30 mouse cellular contexts compared by ENCODE assay signal in the genomic region with DNA sequence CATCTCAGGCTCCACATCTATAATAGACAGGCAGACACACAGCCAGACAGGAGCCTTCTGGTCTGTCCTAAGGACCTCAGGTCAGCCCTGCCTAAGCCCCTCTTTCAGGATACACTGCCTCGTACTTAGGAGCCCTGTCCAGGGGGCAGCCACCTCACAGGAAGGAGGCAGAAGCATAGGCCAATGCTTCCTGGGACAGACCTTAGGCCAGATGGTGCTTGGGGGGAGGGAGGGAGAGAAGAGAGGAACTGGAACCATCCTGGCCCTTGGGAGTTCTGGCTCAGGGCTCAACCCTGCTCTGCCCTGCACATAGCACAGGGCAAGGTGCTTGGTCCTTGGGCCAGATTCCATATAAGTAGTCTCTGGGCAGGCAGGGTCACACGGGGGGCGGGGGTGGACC. TPM values are rescaled to one million over a fixed set of nuclear protein-coding genes. Genes with fewer than 3 reads are reported as not detected.
A peak's percentile ranks its signal among the peaks of the same experiment; 100 is the strongest.
DNase-seq lines count a peak whose midpoint lies in the region; ATAC-seq lines count a peak whose summit lies in the region.
"Had no signal": no experiment of that assay in that cellular context is flagged by ENCODE, and none has a peak within 500 bp of the region (broad histone marks: within the 10 kb centered on the region; RNA-seq: fewer than 3 reads in every experiment).

No protein-coding gene starts in this region.

- no peaks in the 10 kb centered on the region for H3K36me3 ChIP-seq in hindbrain, embryonic 10.5 days
- no peaks in the 10 kb centered on the region for H3K36me3 ChIP-seq in hindbrain, embryonic 14.5 days (replicated peaks; ENCODE audit: control insufficient read depth, insufficient read depth)
- H3K36me3 ChIP-seq in midbrain, embryonic 16.5 days (ENCODE audit: control insufficient read depth, insufficient read depth, low read length) = no peaks in the 10 kb centered on the region
- H3K36me3 ChIP-seq: embryonic facial prominence, embryonic 12.5 days; forebrain, embryonic 15.5 days; heart, embryonic 13.5 days; limb, embryonic 10.5 days; limb, embryonic 15.5 days; liver, embryonic 13.5 days; midbrain, embryonic 13.5 days had no signal

- intact Hi-C loops in gastrocnemius, postnatal 14 days (cut with DNase I; ENCODE audit: low total_unique reads) = no loop called here

- peaks cover 18% of the 10 kb centered on the region for H3K4me1 ChIP-seq in hindbrain, embryonic 10.5 days (replicated peaks)
- 0 out of 2 replicates have a peak, but pooled peaks cover 4% of the 10 kb centered on the region for H3K4me1 ChIP-seq in hindbrain, embryonic 14.5 days (replicated peaks; ENCODE audit: control insufficient read depth, insufficient read depth, low read length)
- peaks cover 10% of the 10 kb centered on the region for H3K4me1 ChIP-seq in midbrain, embryonic 16.5 days (ENCODE audit: control insufficient read depth, insufficient read depth, low read length)
- H3K4me1 ChIP-seq: liver, embryonic 13.5 days; megakaryocyte, embryonic 14.5 days had no signal

- no peak for ATAC-seq in hindbrain, embryonic 14.5 days (ENCODE audit: low FRiP score)
- ATAC-seq in megakaryocyte-erythroid progenitor cell, adult 5-6 weeks (replicated peaks; ENCODE audit: low FRiP score, low TSS enrichment, poor library complexity, severe bottlenecking) = no peak
- ATAC-seq in midbrain, embryonic 16.5 days = no peak
- ATAC-seq: forebrain, embryonic 15.5 days; intestine, embryonic 16.5 days; lung, postnatal 0 days; midbrain, embryonic 13.5 days; Patski had no signal

- H3K9me3 ChIP-seq in hindbrain, embryonic 10.5 days = no peaks in the 10 kb centered on the region
- H3K9me3 ChIP-seq in hindbrain, embryonic 14.5 days (ENCODE audit: control insufficient read depth, low read length) = no peaks in the 10 kb centered on the region
- no peaks in the 10 kb centered on the region for H3K9me3 ChIP-seq in midbrain, embryonic 16.5 days (replicated peaks; ENCODE audit: control insufficient read depth, low read length, poor library complexity, severe bottlenecking)
- H3K9me3 ChIP-seq: embryonic facial prominence, embryonic 12.5 days; forebrain, embryonic 15.5 days; heart, embryonic 13.5 days; limb, embryonic 10.5 days; limb, embryonic 15.5 days; liver, embryonic 13.5 days; megakaryocyte, embryonic 14.5 days; midbrain, embryonic 13.5 days had no signal

- H3K9ac ChIP-seq in hindbrain, embryonic 14.5 days = no peak overlapping the region
- no peak overlapping the region for H3K9ac ChIP-seq in midbrain, embryonic 16.5 days (ENCODE audit: low read depth, low read length)
- H3K9ac ChIP-seq: embryonic facial prominence, embryonic 12.5 days; forebrain, embryonic 15.5 days; heart, embryonic 13.5 days; limb, embryonic 15.5 days; liver, embryonic 13.5 days; midbrain, embryonic 13.5 days had no signal

- peaks cover 17% of the 10 kb centered on the region for H3K27me3 ChIP-seq in hindbrain, embryonic 10.5 days (ENCODE audit: insufficient read depth, poor library complexity, severe bottlenecking)
- no peaks in the 10 kb centered on the region for H3K27me3 ChIP-seq in hindbrain, embryonic 14.5 days (ENCODE audit: control insufficient read depth, insufficient read depth, low read length)
- H3K27me3 ChIP-seq in midbrain, embryonic 16.5 days (ENCODE audit: control insufficient read depth, insufficient read depth, low read depth, low read length) = no peaks in the 10 kb centered on the region
- H3K27me3 ChIP-seq: embryonic facial prominence, embryonic 12.5 days; forebrain, embryonic 15.5 days; heart, embryonic 13.5 days; limb, embryonic 15.5 days; Patski had no signal

- no peak overlapping the region for H3K4me3 ChIP-seq in hindbrain, embryonic 10.5 days
- no peak overlapping the region for H3K4me3 ChIP-seq in hindbrain, embryonic 14.5 days (replicated peaks; ENCODE audit: low read length)
- H3K4me3 ChIP-seq in midbrain, embryonic 16.5 days (ENCODE audit: low read depth, low read length) = no peak overlapping the region
- H3K4me3 ChIP-seq: embryonic facial prominence, embryonic 12.5 days; forebrain, embryonic 15.5 days; heart, embryonic 13.5 days; limb, embryonic 10.5 days; limb, embryonic 15.5 days; liver, embryonic 13.5 days; megakaryocyte, embryonic 14.5 days; midbrain, embryonic 13.5 days had no signal

- 0 out of 2 replicates have a peak overlapping the region, but pooled peaks have one; percentile 40 for H3K27ac ChIP-seq in hindbrain, embryonic 10.5 days
- H3K27ac ChIP-seq in hindbrain, embryonic 14.5 days = no peak overlapping the region
- H3K27ac ChIP-seq in midbrain, embryonic 16.5 days (ENCODE audit: low read length) = no peak overlapping the region
- H3K27ac ChIP-seq: embryonic facial prominence, embryonic 12.5 days; forebrain, embryonic 15.5 days; heart, embryonic 13.5 days; kidney, postnatal 0 days; limb, embryonic 10.5 days; limb, embryonic 15.5 days; liver, embryonic 13.5 days; midbrain, embryonic 13.5 days had no signal

- WGBS in hindbrain, embryonic 10.5 days = 78% methylated on average over 3 of the region's 3 CpGs
- 71% methylated on average over 3 of the region's 3 CpGs for WGBS in hindbrain, embryonic 14.5 days
- 76% methylated on average over 3 of the region's 3 CpGs for WGBS in midbrain, embryonic 16.5 days

- H3K4me2 ChIP-seq in hindbrain, embryonic 14.5 days (replicated peaks) = no peak overlapping the region
- no peak overlapping the region for H3K4me2 ChIP-seq in midbrain, embryonic 16.5 days (ENCODE audit: low read length)
- H3K4me2 ChIP-seq: embryonic facial prominence, embryonic 12.5 days; forebrain, embryonic 15.5 days; heart, embryonic 13.5 days; limb, embryonic 15.5 days; liver, embryonic 13.5 days; midbrain, embryonic 13.5 days had no signal

- DNase-seq in hindbrain, embryonic 10.5 days (ENCODE audit: low spot score) = no peak
- no peak for DNase-seq in hindbrain, embryonic 14.5 days (ENCODE audit: low spot score)
- DNase-seq in cerebellum, adult 11-12 months = peak; percentile 86
- peak; percentile 89 for DNase-seq in cerebellum, adult 9-11 months
- DNase-seq in gastrocnemius, postnatal 14 days = no peak
- DNase-seq: adrenal gland, postnatal 25 days; embryo, embryonic 11 days; heart, postnatal 10 days; kidney, adult 8-10 months; kidney, postnatal 4 days; layer of hippocampus, postnatal 36 days; liver, embryonic 13.5 days; lung, adult 18-20 months; thymus, postnatal 14 days had no signal

RNA-seq across cellular contexts. Expression of a gene that starts 9.8 kb away (rescaled TPM):
- 0.20 and 0.31 TPM in 2 replicates for polyA plus RNA-seq in hindbrain, embryonic 10.5 days (2016; fragmentation: Nextera tagmentation; extraction: Ambion mirVana)
- polyA plus RNA-seq in hindbrain, embryonic 14.5 days (2014; fragmentation: Nextera tagmentation; extraction: Ambion mirVana) = 4.9 and 5.2 TPM in 2 replicates
- total RNA-seq in gastrocnemius, postnatal 14 days (2021) = 1 to 10 TPM in 1 of 2 experiments, under 1 TPM in 1; 0.75 to 1.1 TPM
- total RNA-seq in megakaryocyte-erythroid progenitor cell, adult 5-6 weeks (2014; fragmentation: Nextera tagmentation) = not detected in 2 replicates
- not detected in 2 replicates for total RNA-seq in megakaryocyte-erythroid progenitor cell, adult 5-6 weeks (2017)
- polyA plus RNA-seq in midbrain, embryonic 16.5 days (2015; fragmentation: Nextera tagmentation; extraction: Ambion mirVana) = 5.4 and 6.1 TPM in 2 replicates
- total RNA-seq: hematopoietic stem cell, adult 5-6 weeks; MEL; monocyte, adult 5-6 weeks had no signal

Comparison
In these comparisons a context has a peak if more than half of its experiments do, and no peak if none do; other contexts are left out.
1. DNase-seq: peak in cerebellum, adult 11-12 months (single experiment) and cerebellum, adult 9-11 months (single experiment); none in hindbrain, embryonic 10.5 days (single experiment), hindbrain, embryonic 14.5 days (single experiment) and gastrocnemius, postnatal 14 days (single experiment).